Mouse (Mus musculus): ENCODE measurements around the gene Ip6k3.

DNA sequence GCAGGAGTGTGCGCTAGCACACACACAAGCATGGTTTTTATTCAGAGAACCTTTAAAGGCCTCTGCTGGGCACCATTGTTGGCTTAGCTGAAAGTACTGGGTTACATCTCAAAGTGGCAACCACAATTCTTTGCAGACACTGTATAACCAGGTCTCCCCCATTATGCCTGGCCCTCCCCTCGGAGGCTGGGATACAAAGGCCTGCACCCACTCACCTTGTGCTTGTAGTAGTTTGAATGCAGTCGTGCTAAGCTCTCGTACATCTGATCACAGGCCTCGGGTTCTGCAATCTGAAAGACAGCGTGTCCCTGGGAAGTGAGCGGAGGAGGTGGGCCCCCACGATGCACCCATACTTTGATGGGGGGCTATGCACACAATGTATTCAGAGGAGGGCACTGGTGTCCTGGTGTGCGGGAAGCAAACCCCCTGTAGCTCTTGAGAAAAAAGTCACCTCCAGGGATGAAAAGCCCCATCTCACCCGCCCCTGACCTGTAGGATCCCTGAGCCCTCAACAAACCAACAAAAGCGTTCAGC, 41.9 kb downstream of the Ip6k3 start:
- TF ChIP-seq POLR2A (IDR thresholded peaks at IDR 0.05; ENCODE audit: borderline replicate concordance, extremely low read depth, insufficient read depth, insufficient read length, poor library complexity, severe bottlenecking) (no peak), CTCF (IDR thresholded peaks at IDR 0.05; ENCODE audit: borderline replicate concordance, extremely low read depth, insufficient read depth, insufficient read length) (no peak)
